Mouse (Mus musculus): ENCODE measurements around the gene Mfap1a.

GRCm38 (mm10) chr2:121518106-121518505 lies 11.6 kb upstream of the Mfap1a start:
- no peak for TF ChIP-seq GATA1 (IDR thresholded peaks at IDR 0.05; ENCODE audit: low read length)
- no peak for TF ChIP-seq TAL1 (IDR thresholded peaks at IDR 0.05; ENCODE audit: low read length)
